Mouse (Mus musculus) heart, postnatal 0 days (tissue): ENCODE measurements around the gene Gpr176. TPM values are rescaled to one million over a fixed set of nuclear protein-coding genes. Genes with fewer than 3 reads are reported as not detected.

Source experiments
- ATAC-seq: fragments of 200-750 bp; cut with Nextera tagmentation; 2 replicates; pipeline ENCODE4 v1.8.0; 2017; ENCODE audit warnings: low read depth, moderate number of reproducible peaks, moderate library complexity; ENCODE audit not compliant: insufficient read depth
- DNase-seq: peaks from one replicate; pipeline ENCODE4 v3.0.0-alpha.2; 2016; ENCODE audit warnings: low spot score
- H3K27ac ChIP-seq: fragments of 300-500 bp; sonication (generic); 2 replicates; pipeline ENCODE4 v1.5.1; 2014; ENCODE audit warnings: low read depth, mild to moderate bottlenecking
- H3K27me3 ChIP-seq: fragments of 300-500 bp; sonication (generic); 2 replicates; pipeline ENCODE4 v1.6.1; 2014; ENCODE audit warnings: low read length, mixed read lengths; ENCODE audit not compliant: control insufficient read depth, insufficient read depth
- H3K36me3 ChIP-seq: fragments of 300-500 bp; sonication (generic); replicated peaks from 2 replicates; pipeline ENCODE4 v1.6.1; 2014; ENCODE audit warnings: low read length, mixed read lengths; ENCODE audit not compliant: control insufficient read depth, insufficient read depth
- H3K4me1 ChIP-seq: fragments of 300-500 bp; sonication (generic); 2 replicates; pipeline ENCODE4 v1.6.1; 2014; ENCODE audit warnings: antibody characterized with exemption; ENCODE audit not compliant: control insufficient read depth, insufficient read depth
- H3K4me2 ChIP-seq: fragments of 300-500 bp; sonication (generic); 2 replicates; pipeline ENCODE4 v1.6.1; 2014; ENCODE audit warnings: low read depth, mild to moderate bottlenecking, low read length, moderate library complexity
- H3K4me3 ChIP-seq: fragments of 300-500 bp; sonication (generic); 2 replicates; pipeline ENCODE4 v1.5.1; 2014; ENCODE audit warnings: low read depth, low read length
- H3K9ac ChIP-seq: fragments of 300-500 bp; sonication (generic); replicated peaks from 2 replicates; pipeline ENCODE4 v1.6.1; 2014; ENCODE audit warnings: low read depth, low read length, mixed read lengths
- H3K9me3 ChIP-seq: fragments of 300-500 bp; sonication (generic); replicated peaks from 2 replicates; pipeline ENCODE4 v1.6.1; 2016; ENCODE audit warnings: low read length; ENCODE audit not compliant: control insufficient read depth
- CTCF ChIP-seq: IDR thresholded peaks from 2 replicates; pipeline ENCODE4 v1.5.1; 2016; ENCODE audit warnings: antibody characterized with exemption, control low read depth, low read depth
- EP300 ChIP-seq: IDR thresholded peaks from 2 replicates; pipeline ENCODE4 v1.6.1; 2016; ENCODE audit warnings: antibody characterized with exemption, low read depth
- WGBS: fragments of 180-500 bp; shearing (Covaris S2); extraction: QIAGEN DNeasy Blood & Tissue Kit; methylation state at CpG from one replicate; pipeline ENCODE4 v1.1.7; 2014; 5-methylcytosine and 5-hydroxymethylcytosine counted together
- polyA plus RNA-seq: library from polyadenylated mRNA; unstranded; fragments of >200 nt; fragmentation: Nextera tagmentation; extraction: Ambion mirVana; gene quantifications from 2 replicates; pipeline ENCODE4 v1.2.1, GENCODE M21; 2015
- total RNA-seq: library from RNA; depleted of rRNA; stranded (reverse); fragments of >200 nt; gene quantifications from 2 replicates; pipeline ENCODE4 v1.2.3, GENCODE M21; 2014; ENCODE audit warnings: low replicate concordance

The Gpr176 gene
- total and polyA plus RNA-seq, 2 experiments from 2014 or later: 0.27 to 0.31 TPM

- no peak overlapping the region for H3K27ac ChIP-seq
- no peak overlapping the region for H3K4me2 ChIP-seq
- H3K4me1 ChIP-seq: no peaks in the 10 kb centered on the region
- H3K9me3 ChIP-seq: 0 out of 2 replicates have a peak, but pooled peaks cover 3% of the 10 kb centered on the region
- no peaks in the 10 kb centered on the region for H3K36me3 ChIP-seq
- ATAC-seq (no peak), DNase-seq (no peak)
- no peaks in the 10 kb centered on the region for H3K27me3 ChIP-seq
- TF ChIP-seq CTCF (no peak), EP300 (no peak)
- no peak overlapping the region for H3K4me3 ChIP-seq
- H3K9ac ChIP-seq: no peak overlapping the region
- 80% methylated on average over 9 of the region's 9 CpGs for WGBS
Measured at GRCm38 (mm10) chr2:118288326-118289065, 84.7 kb downstream of the Gpr176 start.

- no peak overlapping the region for H3K9ac ChIP-seq
- TF ChIP-seq EP300: no peak
- ATAC-seq (no peak), DNase-seq (no peak)
- no peaks in the 10 kb centered on the region for H3K4me1 ChIP-seq
- no peak overlapping the region for H3K4me2 ChIP-seq
- H3K9me3 ChIP-seq: 0 out of 2 replicates have a peak, but pooled peaks cover 3% of the 10 kb centered on the region
- H3K36me3 ChIP-seq: no peaks in the 10 kb centered on the region
- H3K27me3 ChIP-seq: no peaks in the 10 kb centered on the region
- H3K27ac ChIP-seq: no peak overlapping the region
- no peak overlapping the region for H3K4me3 ChIP-seq
- 65% methylated on average over 4 of the region's 4 CpGs for WGBS
Measured at GRCm38 (mm10) chr2:118287678-118288077, 85.5 kb downstream of the Gpr176 start.

- Histone ChIP-seq H3K27me3 (no peaks in the 10 kb centered on the region), H3K9ac (no peak overlapping the region), H3K27ac (no peak overlapping the region), H3K4me1 (no peaks in the 10 kb centered on the region), H3K4me3 (no peak overlapping the region), H3K36me3 (no peaks in the 10 kb centered on the region), H3K9me3 (no peaks in the 10 kb centered on the region), H3K4me2 (no peak overlapping the region)
- no peak for DNase-seq
- WGBS: 76% methylated on average over 3 of the region's 3 CpGs
- TF ChIP-seq CTCF (no peak), EP300 (no peak)
- ATAC-seq: no peak
Measured at GRCm38 (mm10) chr2:118282467-118282866, 90.8 kb downstream of the Gpr176 start.

- H3K36me3 ChIP-seq: no peaks in the 10 kb centered on the region
- TF ChIP-seq EP300: no peak
- TF ChIP-seq CTCF: no peak
- WGBS: 88% methylated on average over 8 of the region's 8 CpGs
- no peaks in the 10 kb centered on the region for H3K27me3 ChIP-seq
- H3K4me1 ChIP-seq: no peaks in the 10 kb centered on the region
- no peak for ATAC-seq
- H3K4me3 ChIP-seq: no peak overlapping the region
- no peak overlapping the region for H3K4me2 ChIP-seq
- H3K27ac ChIP-seq: no peak overlapping the region
- H3K9ac ChIP-seq: no peak overlapping the region
- H3K9me3 ChIP-seq: no peaks in the 10 kb centered on the region
- no peak for DNase-seq
Measured at GRCm38 (mm10) chr2:118278249-118278648, 95.0 kb downstream of the Gpr176 start.

- Histone ChIP-seq H3K4me2 (no peak overlapping the region), H3K4me3 (no peak overlapping the region), H3K4me1 (no peaks in the 10 kb centered on the region), H3K27ac (no peak overlapping the region), H3K36me3 (no peaks in the 10 kb centered on the region), H3K27me3 (no peaks in the 10 kb centered on the region), H3K9ac (no peak overlapping the region), H3K9me3 (no peaks in the 10 kb centered on the region)
- no peak for ATAC-seq
- WGBS: 82% methylated on average over 10 of the region's 10 CpGs
- TF ChIP-seq CTCF (no peak), EP300 (no peak)
- DNase-seq: no peak
Measured at GRCm38 (mm10) chr2:118271606-118272005, 101.6 kb downstream of the Gpr176 start.

GRCm38 (mm10) chr2:118270213-118270612 lies 103.0 kb downstream of the Gpr176 start:
- no peaks in the 10 kb centered on the region for H3K27me3 ChIP-seq
- no peak overlapping the region for H3K4me3 ChIP-seq
- no peak overlapping the region for H3K27ac ChIP-seq
- H3K4me1 ChIP-seq: no peaks in the 10 kb centered on the region
- TF ChIP-seq EP300 (no peak), CTCF (no peak)
- no peaks in the 10 kb centered on the region for H3K36me3 ChIP-seq
- ATAC-seq (no peak), DNase-seq (no peak)
- 82% methylated on average over 14 of the region's 14 CpGs for WGBS
- no peak overlapping the region for H3K9ac ChIP-seq
- H3K9me3 ChIP-seq: no peaks in the 10 kb centered on the region
- H3K4me2 ChIP-seq: no peak overlapping the region
